Mouse (Mus musculus) cerebellum, postnatal 36 days (tissue): ENCODE data around the gene Cfap161.

Experiments
- DNase-seq, 2 experiments: peaks; one replicate each; pipeline ENCODE4 v3.0.0; 2021 to 2022; ENCODE audit warnings: mixed read lengths in 2 of 2

Cfap161 gene

GRCm38 (mm10) chr7:83801483-83801875, 6.8 kb upstream of the Cfap161 start:
- no peak for DNase-seq

GRCm38 (mm10) chr7:83800561-83801482, 6.1 kb upstream of the Cfap161 start:
- DNase-seq, result no peak

GRCm38 (mm10) chr7:83800071-83800470, 5.4 kb upstream of the Cfap161 start:
- DNase-seq, result no peak

GRCm38 (mm10) chr7:83798004-83798403, 3.3 kb upstream of the Cfap161 start:
- DNase-seq, result no peak

- DNase-seq, result no peak
Observed at GRCm38 (mm10) chr7:83796177-83796576, 1.5 kb upstream of the Cfap161 start.

- DNase-seq, result no peak
Observed at GRCm38 (mm10) chr7:83794006-83794683, 535 bp downstream of the Cfap161 start.

GRCm38 (mm10) chr7:83780881-83781280, 13.8 kb downstream of the Cfap161 start:
- DNase-seq, result no peak

- DNase-seq, result no peak
Observed at GRCm38 (mm10) chr7:83780026-83780425, 14.7 kb downstream of the Cfap161 start.

- no peak for DNase-seq
Observed at GRCm38 (mm10) chr7:83779028-83779427, 15.7 kb downstream of the Cfap161 start.

GRCm38 (mm10) chr7:83778516-83778915, 16.2 kb downstream of the Cfap161 start:
- DNase-seq, result no peak

- peak; percentile 20 to 64 for DNase-seq
Observed at GRCm38 (mm10) chr7:83774721-83775120, 20.0 kb downstream of the Cfap161 start.

- DNase-seq, result peak; percentile 46 to 60
Observed at GRCm38 (mm10) chr7:83763674-83764073, 31.0 kb downstream of the Cfap161 start.

GRCm38 (mm10) chr7:83762336-83762735, 32.3 kb downstream of the Cfap161 start:
- no peak for DNase-seq

GRCm38 (mm10) chr7:83751055-83751454, 43.6 kb downstream of the Cfap161 start:
- peak; percentile 81 to 94 for DNase-seq

GRCm38 (mm10) chr7:83748405-83748804, 46.3 kb downstream of the Cfap161 start:
- no peak for DNase-seq

GRCm38 (mm10) chr7:83746107-83746687, 48.5 kb downstream of the Cfap161 start:
- peak in 1 of 2 experiments; percentile 6 for DNase-seq

GRCm38 (mm10) chr7:83745413-83746106, 49.1 kb downstream of the Cfap161 start, which contains the start of gene Il16:
Gene Il16 (minus strand): TSS chr7:83745726.
- DNase-seq, result peak in 1 of 2 experiments; percentile 8

- peak in 1 of 2 experiments; percentile 19 for DNase-seq
Observed at GRCm38 (mm10) chr7:83745065-83745412, 49.6 kb downstream of the Cfap161 start.

- no peak for DNase-seq
Observed at GRCm38 (mm10) chr7:83744250-83744649, 50.4 kb downstream of the Cfap161 start.

GRCm38 (mm10) chr7:83742690-83743089, 52.0 kb downstream of the Cfap161 start:
- DNase-seq, result no peak

GRCm38 (mm10) chr7:83742026-83742425, 52.7 kb downstream of the Cfap161 start:
- no peak for DNase-seq

- no peak for DNase-seq
Observed at GRCm38 (mm10) chr7:83739680-83740310, 54.9 kb downstream of the Cfap161 start.
